Mouse (Mus musculus) layer of hippocampus, adult 2 months (tissue): ENCODE measurements around the gene Sorbs1. TPM values are rescaled to one million over a fixed set of nuclear protein-coding genes. Genes with fewer than 3 reads are reported as not detected.

Source experiments
- DNase-seq, 2 experiments: peaks; one replicate each; pipeline ENCODE4 v3.0.0; 2022; ENCODE audit warnings: low spot score in 2 of 2
- H3K27ac ChIP-seq: fragments of 200-600 bp; 2 replicates; pipeline ENCODE4 v1.8.1; 2022
- H3K4me3 ChIP-seq: fragments of 200-600 bp; 2 replicates; pipeline ENCODE4 v1.8.1; 2022; ENCODE audit warnings: mild to moderate bottlenecking
- CTCF ChIP-seq: fragments of 200-600 bp; conservative IDR thresholded peaks from 2 replicates; pipeline ENCODE4 v1.8.1; 2022; ENCODE audit warnings: antibody characterized with exemption, mild to moderate bottlenecking, moderate library complexity
- total RNA-seq, 2 experiments: library from RNA; stranded (reverse); gene quantifications; 2 replicates each; pipeline ENCODE4 v1.2.3; 2021

Sorbs1 gene
- total RNA-seq, 2 experiments from 2014 or later, result 222 to 229 TPM

GRCm38 (mm10) chr19:40379081-40379480 lies 134.5 kb downstream of the Sorbs1 start:
- no peak for DNase-seq
- H3K4me3 ChIP-seq, result no peak overlapping the region
- no peak for TF ChIP-seq CTCF
- no peak overlapping the region for H3K27ac ChIP-seq

- no peak for DNase-seq
- no peak for TF ChIP-seq CTCF
- Histone ChIP-seq H3K4me3 (no peak overlapping the region), H3K27ac (peak overlapping the region; percentile 67; the same call in 1 of the 2 replicates)
Observed at GRCm38 (mm10) chr19:40377632-40378031, 135.9 kb downstream of the Sorbs1 start.

GRCm38 (mm10) chr19:40376566-40377281 lies 136.9 kb downstream of the Sorbs1 start:
- DNase-seq, result no peak

GRCm38 (mm10) chr19:40374720-40375119 lies 138.9 kb downstream of the Sorbs1 start:
- no peak for TF ChIP-seq CTCF
- DNase-seq, result no peak
- Histone ChIP-seq H3K27ac (0 out of 2 replicates have a peak overlapping the region, but pooled peaks have one; percentile 18), H3K4me3 (no peak overlapping the region)

More at GRCm38 (mm10) chr19:40376566-40377281, 136.9 kb downstream of the Sorbs1 start:
- Histone ChIP-seq H3K27ac (peak overlapping the region; percentile 67; the same call in 1 of the 2 replicates), H3K4me3 (no peak overlapping the region)
- TF ChIP-seq CTCF, result no peak

DNA sequence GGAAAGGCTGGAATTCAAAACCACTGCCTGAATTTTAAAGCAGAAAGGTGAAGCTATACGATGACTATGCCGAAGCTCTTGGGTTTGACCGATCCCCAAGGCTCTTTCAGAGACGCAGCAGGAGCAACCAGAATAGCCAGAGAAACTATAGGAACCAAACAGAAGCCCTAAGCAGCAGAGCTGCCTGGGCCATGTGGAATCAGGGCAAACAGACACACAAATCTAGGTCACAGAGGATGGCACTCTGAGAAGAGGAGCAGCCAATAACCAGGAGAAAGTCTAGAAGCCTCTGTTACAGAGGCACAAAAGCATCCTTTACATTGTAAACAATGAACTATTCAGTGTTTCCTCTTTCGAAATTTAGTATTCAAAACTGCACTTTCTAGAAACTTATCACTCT lies 140.9 kb downstream of the Sorbs1 start:
- DNase-seq, result no peak
- peak overlapping the region; percentile 85 for H3K27ac ChIP-seq
- H3K4me3 ChIP-seq, result no peak overlapping the region
- no peak for TF ChIP-seq CTCF

DNA sequence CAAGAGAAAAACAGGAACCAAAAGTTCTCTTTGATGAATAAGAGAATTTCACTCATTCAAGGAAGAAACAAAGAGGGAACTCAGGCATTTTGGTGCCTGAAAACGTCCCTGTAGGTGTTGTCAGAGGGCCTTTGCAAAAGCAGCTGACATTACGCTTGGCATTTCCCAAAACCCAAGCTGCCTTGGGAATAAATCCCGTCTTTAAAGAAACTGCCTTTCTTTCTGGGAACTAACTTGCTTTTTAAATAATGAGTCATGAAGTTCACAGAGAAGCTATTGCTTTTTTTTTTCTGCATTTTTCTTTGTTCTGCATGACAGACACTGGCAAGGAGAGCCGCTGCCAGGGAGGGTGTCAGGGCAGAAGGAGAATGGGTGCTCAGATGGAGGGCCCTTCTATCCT lies 141.7 kb downstream of the Sorbs1 start:
- Histone ChIP-seq H3K4me3 (no peak overlapping the region), H3K27ac (peak overlapping the region; percentile 85)
- TF ChIP-seq CTCF, result no peak
- DNase-seq, result no peak

- DNase-seq, result no peak
- H3K27ac ChIP-seq, result peak overlapping the region; percentile 85
- no peak overlapping the region for H3K4me3 ChIP-seq
- peak; percentile 52 for TF ChIP-seq CTCF
Observed at GRCm38 (mm10) chr19:40369852-40370811, 143.4 kb downstream of the Sorbs1 start.

- H3K27ac ChIP-seq, result no peak overlapping the region
- no peak for TF ChIP-seq CTCF
- DNase-seq, result no peak
- no peak overlapping the region for H3K4me3 ChIP-seq
Observed at GRCm38 (mm10) chr19:40368517-40368916, 145.1 kb downstream of the Sorbs1 start.

DNA sequence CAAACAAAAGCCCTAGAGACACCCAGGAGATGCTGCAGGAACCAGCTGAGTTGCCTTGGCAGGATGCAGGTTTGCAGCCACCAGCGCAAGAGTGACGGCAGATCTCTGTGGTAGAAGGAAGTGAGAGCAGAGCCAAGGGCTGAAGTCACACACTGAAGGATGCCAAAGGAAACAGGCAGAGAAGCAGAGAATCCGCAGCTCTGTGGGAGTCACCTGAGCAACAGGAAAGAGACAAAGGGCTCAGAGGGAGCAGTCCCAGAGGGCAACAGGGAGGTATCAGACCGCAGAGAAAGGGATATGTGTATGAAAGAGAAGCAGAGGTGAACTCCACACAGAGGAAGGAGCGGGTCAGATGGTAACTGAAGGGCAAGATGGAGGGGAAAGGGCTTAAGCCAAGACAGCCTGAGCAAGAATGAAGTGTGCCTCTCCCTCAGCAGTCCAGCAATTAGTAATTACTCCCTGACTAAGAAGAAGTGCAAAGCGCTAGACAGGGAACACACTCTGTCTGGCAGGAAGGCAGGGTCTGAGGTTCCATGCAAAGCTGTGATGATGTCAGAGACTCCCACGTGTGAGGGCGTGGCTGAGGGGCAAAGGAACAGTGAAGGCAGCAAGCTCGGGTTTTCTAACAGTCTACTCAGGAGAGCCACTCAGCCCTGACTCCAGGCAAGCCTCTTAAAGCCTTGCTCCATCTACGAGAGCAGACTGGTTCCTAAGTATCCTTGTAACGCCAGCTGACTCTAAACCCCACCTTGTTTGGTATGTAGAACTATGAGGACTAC lies 147.2 kb downstream of the Sorbs1 start:
- peak; percentile 41 to 47 for DNase-seq

GRCm38 (mm10) chr19:40365137-40365536 lies 148.4 kb downstream of the Sorbs1 start:
- no peak overlapping the region; the same call in 1 of the 2 replicates for H3K4me3 ChIP-seq
- peak; percentile 51 to 56 for DNase-seq
- H3K27ac ChIP-seq, result peak overlapping the region; percentile 89
- no peak for TF ChIP-seq CTCF

More for the DNA sequence above, 147.2 kb downstream of the Sorbs1 start:
- TF ChIP-seq CTCF, result no peak
- Histone ChIP-seq H3K27ac (peak overlapping the region; percentile 89), H3K4me3 (no peak overlapping the region)

DNA sequence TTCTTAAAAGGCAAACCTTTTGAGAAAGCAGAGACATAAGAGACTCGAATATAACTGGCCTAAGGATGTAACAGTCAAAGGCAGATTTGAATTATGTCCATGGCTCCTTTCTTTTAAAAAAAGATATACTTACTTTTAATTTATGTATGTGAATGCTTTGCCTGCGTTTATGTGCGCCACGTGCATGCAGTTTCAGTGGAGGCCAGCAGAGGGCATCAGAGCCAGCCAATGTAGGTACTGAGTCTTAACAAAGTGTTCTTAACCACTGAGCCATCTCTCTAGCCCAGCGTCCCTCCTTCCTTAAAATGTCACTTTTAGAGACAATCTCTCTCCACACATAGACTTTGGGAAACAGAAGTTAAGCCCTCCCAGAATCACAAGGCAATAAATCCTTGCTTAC lies 150.1 kb downstream of the Sorbs1 start:
- H3K27ac ChIP-seq, result peak overlapping the region; percentile 12; the same call in 1 of the 2 replicates
- H3K4me3 ChIP-seq, result no peak overlapping the region
- peak; percentile 67 for TF ChIP-seq CTCF
- no peak for DNase-seq

DNA sequence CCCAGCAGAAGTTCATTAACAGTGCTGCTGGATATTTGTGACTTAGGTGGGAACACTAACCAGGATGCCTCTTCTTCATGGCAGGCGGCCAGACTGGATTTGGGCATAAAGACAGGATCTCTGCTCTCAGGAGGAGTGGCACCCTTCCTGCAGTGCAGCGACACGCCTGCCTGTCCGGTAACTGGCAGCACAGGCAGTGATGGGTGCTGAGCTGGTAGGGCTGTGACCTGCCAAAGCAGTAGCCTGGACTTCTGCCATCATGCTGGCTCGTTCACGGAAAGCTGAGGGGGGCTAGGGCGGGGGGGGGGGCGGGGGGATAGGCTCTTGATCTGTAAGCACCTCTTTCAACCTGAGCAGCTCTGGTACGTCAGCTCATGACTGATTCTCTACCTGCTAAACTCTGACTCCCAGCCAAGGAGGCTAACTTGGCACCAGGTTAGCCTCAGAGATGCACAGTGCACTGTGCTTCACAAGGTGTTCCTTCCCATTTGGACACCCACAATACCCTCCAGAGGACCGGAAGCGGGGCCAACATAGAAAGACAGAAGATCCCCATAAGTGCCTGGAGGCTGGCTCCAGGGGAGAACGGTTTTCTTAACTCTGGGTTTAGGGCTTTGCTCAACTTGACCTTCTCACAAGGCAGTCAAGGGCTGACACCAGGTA lies 151.2 kb downstream of the Sorbs1 start:
- TF ChIP-seq CTCF, result no peak
- no peak for DNase-seq
- Histone ChIP-seq H3K27ac (peak overlapping the region; percentile 75), H3K4me3 (peak overlapping the region; percentile 30; the same call in 1 of the 2 replicates)
